Mouse (Mus musculus) ovary, adult 10 weeks (tissue): ENCODE results near the gene Pdcd5. TPM values are rescaled to one million over a fixed set of nuclear protein-coding genes. Genes with fewer than 3 reads are reported as not detected.

Experiments used
- polyA plus RNA-seq: library from polyadenylated mRNA; stranded (reverse); fragments of 350-450 nt; fragmentation: Illumina TruSeq; extraction: RNeasy Lipid Tissue Mini Kit (QIAGEN cat#74804); gene quantifications from one replicate; pipeline ENCODE4 v1.2.3, GENCODE M21; 2014

Gene Pdcd5
- polyA plus RNA-seq, result 340 TPM

DNA sequence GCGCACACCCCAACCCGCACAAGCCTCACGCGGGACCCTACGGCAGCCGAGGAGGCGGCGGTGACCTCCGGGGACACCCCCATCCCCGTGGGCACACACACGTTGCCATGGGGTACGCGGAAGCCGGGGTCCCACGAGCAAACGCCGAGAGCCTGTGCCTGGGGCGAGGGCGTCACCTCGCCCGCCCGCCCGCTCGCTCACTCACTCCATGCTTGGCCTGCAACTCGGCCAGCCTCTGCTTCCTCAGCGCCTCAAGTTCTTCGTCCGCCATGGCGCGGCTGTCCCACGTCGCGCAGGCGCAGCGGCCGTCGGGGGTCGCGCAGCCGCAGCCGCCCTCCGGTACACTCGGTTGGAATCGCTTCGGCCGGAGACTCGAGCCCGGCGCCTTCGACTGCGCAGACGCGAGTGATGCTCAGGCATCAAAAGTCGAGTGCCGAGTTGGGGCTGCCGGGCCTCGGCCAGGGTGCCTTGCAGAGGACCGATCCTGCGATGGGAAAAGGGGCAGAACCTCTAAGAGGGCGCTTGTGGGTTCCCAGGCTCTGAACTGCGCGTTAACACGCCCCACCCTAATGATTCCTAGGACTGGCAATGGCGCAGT is at the start of gene Pdcd5:
Gene Pdcd5, minus strand, starts transcription at position 421 of the 598 bp plus-strand sequence.

Other genes starting within 250 kb of the Pdcd5 start
- gene Slc7a9, start 198.7 kb downstream of the Pdcd5 start, polyA plus RNA-seq, result not detected
- gene Tdrd12, start 109.8 kb downstream of the Pdcd5 start, polyA plus RNA-seq, result 10.5 TPM
- gene Nudt19, start 91.2 kb downstream of the Pdcd5 start, polyA plus RNA-seq, result 166 TPM
- 0.37 TPM for gene Rgs9bp, start 61.9 kb downstream of the Pdcd5 start, polyA plus RNA-seq
- gene Ankrd27, start 61.3 kb downstream of the Pdcd5 start, polyA plus RNA-seq, result 15.6 TPM
- 69.7 TPM for gene Dpy19l3, start 106.9 kb upstream of the Pdcd5 start, polyA plus RNA-seq
- gene Zfp507, start 155.5 kb upstream of the Pdcd5 start, polyA plus RNA-seq, result 18.9 TPM